Mouse (Mus musculus): ENCODE measurements around the gene Npas1.

DNA sequence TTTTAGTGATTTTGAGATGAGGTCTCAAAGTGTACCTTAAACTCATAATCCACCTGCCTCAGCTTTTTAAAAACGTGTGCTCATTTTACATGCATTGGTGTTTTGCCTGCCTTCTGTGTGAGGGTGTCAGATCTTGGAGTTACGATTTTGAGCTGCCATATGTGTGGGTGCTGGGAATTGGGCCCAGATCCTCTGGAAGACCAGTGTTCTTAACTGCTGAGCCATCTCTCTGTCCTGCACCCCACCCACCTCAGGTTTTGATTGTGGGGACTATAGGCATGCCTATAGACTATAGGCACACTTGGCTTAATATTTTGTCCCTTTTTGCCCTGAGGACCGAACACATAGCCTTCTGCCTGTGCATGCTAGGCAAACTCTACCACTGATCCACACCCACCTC lies 14.7 kb upstream of the Npas1 start:
- TF ChIP-seq GATA2 (IDR thresholded peaks at IDR 0.05; ENCODE audit: borderline replicate concordance, low read depth, low read length), result no peak
- no peak for TF ChIP-seq CTCF (IDR thresholded peaks at IDR 0.05; ENCODE audit: low read depth, low read length)
- no peak for TF ChIP-seq POLR2AphosphoS5 (IDR thresholded peaks at IDR 0.05; ENCODE audit: insufficient replicate concordance, low read depth, low read length)
- no peak for TF ChIP-seq TAL1 (conservative IDR thresholded peaks at IDR 0.05; ENCODE audit: low read depth, low read length)
- TF ChIP-seq GATA1 (IDR thresholded peaks at IDR 0.05; ENCODE audit: borderline replicate concordance, low read length), result no peak

Data from G1E (cell line).